Mouse (Mus musculus): ENCODE measurements around the gene Ghitm. TPM values are rescaled to one million over a fixed set of nuclear protein-coding genes. Genes with fewer than 3 reads are reported as not detected.

Ghitm gene
- polyA plus RNA-seq, 1 experiment from 2014 or later, result 220 TPM

DNA sequence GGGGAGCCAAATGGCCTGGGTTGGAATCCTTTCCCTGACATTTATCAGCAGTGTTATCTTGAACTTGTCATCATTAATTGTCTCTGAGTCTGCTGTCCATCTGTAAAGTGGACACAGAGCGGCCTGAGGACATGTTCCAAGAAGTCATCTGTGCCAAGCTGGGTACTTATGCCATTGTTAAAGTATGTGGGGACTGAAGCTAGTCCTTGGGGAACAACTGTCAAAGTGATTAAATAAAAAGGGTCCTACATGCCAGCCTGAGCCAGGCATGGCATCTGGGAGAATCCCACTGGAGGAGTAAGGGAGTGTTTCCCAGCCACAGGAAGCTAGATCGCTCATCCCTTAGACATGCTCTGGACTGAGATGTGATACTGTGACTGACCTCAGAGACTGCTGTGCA lies 24.6 kb downstream of the Ghitm start:
- Histone ChIP-seq H3K36me3 (ENCODE audit: control insufficient read depth, insufficient read depth, low read length) (no peaks in the 10 kb centered on the region), H3K4me1 (ENCODE audit: control insufficient read depth, insufficient read depth, low read length) (no peaks in the 10 kb centered on the region), H3K9me3 (ENCODE audit: control insufficient read depth, low read length) (no peaks in the 10 kb centered on the region), H3K4me2 (no peak overlapping the region), H3K4me3 (ENCODE audit: low read depth, low read length) (no peak overlapping the region), H3K9ac (ENCODE audit: low read length) (no peak overlapping the region), H3K27ac (ENCODE audit: low read depth, low read length) (no peak overlapping the region), H3K27me3 (ENCODE audit: control insufficient read depth, insufficient read depth, low read length) (no peaks in the 10 kb centered on the region)
- WGBS, result 89% methylated on average over 2 of the region's 2 CpGs
- DNase-seq (ENCODE audit: low spot score, missing footprints) (no peak), ATAC-seq (ENCODE audit: low FRiP score) (no peak)

DNA sequence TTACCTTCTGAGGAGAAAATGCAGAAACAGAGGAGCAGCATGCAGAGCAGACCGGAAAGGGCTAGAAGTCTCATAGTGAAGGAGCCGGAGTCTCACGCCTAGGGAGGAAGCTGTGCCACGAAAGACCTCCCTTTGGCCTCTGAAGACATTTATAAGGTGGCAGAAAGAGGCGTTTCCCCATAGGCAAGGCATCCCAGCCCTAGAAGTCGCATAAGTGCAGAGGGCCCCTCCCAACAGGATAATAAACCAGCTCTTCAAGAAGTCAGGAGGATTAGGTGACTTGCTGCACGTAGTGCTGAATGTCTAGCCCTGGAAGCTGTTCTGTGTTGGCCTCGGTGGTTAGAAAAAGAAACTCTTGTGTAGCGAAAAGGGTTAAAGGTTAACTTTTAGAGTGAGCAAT lies 25.1 kb downstream of the Ghitm start:
- no peak overlapping the region for H3K4me3 ChIP-seq (ENCODE audit: low read depth, low read length)
- WGBS, result 75% methylated on average over 9 of the region's 9 CpGs

DNA sequence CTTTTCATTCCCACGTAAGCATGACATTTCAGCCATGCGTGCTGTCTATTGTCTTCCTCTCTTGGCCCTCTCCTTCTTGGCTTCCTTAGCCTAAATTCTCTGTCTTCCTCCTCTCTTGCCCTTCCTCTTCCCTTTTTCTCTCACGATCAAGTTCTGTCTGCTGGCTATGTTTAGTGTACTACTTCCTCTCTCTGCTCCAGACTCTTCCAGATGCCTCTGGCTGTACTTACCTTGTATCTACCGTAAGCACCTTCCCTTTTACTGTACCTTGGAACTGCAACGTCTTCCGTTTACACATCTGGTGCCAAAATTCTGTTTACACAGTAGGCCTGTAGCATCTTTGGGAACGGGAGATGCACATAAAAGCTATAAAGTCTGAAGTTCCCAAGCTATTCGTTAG lies 25.6 kb downstream of the Ghitm start:
- no peak overlapping the region for H3K4me2 ChIP-seq
- DNase-seq (ENCODE audit: low spot score, missing footprints) (no peak), ATAC-seq (ENCODE audit: low FRiP score) (no peak)
- no peaks in the 10 kb centered on the region for H3K9me3 ChIP-seq (ENCODE audit: control insufficient read depth, low read length)
- no peaks in the 10 kb centered on the region for H3K27me3 ChIP-seq (ENCODE audit: control insufficient read depth, insufficient read depth, low read length)
- no peak overlapping the region for H3K4me3 ChIP-seq (ENCODE audit: low read depth, low read length)
- 87% methylated on average over 8 of the region's 8 CpGs for WGBS
- no peak overlapping the region for H3K27ac ChIP-seq (ENCODE audit: low read depth, low read length)
- no peaks in the 10 kb centered on the region for H3K36me3 ChIP-seq (ENCODE audit: control insufficient read depth, insufficient read depth, low read length)
- H3K9ac ChIP-seq (ENCODE audit: low read length), result no peak overlapping the region
- no peaks in the 10 kb centered on the region for H3K4me1 ChIP-seq (ENCODE audit: control insufficient read depth, insufficient read depth, low read length)

More for the DNA sequence above, 25.1 kb downstream of the Ghitm start:
- ATAC-seq (ENCODE audit: low FRiP score) (no peak), DNase-seq (ENCODE audit: low spot score, missing footprints) (no peak)
- Histone ChIP-seq H3K36me3 (ENCODE audit: control insufficient read depth, insufficient read depth, low read length) (no peaks in the 10 kb centered on the region), H3K4me1 (ENCODE audit: control insufficient read depth, insufficient read depth, low read length) (no peaks in the 10 kb centered on the region), H3K9me3 (ENCODE audit: control insufficient read depth, low read length) (no peaks in the 10 kb centered on the region), H3K27me3 (ENCODE audit: control insufficient read depth, insufficient read depth, low read length) (no peaks in the 10 kb centered on the region), H3K27ac (ENCODE audit: low read depth, low read length) (no peak overlapping the region), H3K9ac (ENCODE audit: low read length) (no peak overlapping the region), H3K4me2 (no peak overlapping the region)

DNA sequence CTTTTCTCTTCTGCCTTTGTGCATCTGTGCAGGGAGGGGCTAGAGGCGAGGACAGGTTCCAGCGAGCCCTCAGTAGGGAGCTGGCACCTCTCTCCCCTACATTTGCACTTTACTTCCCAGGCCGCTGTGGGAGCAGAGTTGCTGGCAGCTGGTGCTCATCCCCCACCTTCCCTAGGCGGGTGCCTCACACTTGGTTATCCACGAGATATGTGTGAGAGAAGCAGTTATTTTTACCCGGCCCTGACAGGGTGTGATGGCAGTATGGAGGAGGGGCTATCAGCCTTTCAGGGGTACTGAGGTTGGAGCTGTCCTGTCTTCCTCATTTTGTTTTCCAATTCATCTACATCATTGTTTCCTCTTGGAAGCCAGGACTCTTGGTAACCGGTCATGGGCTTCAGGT lies 29.2 kb downstream of the Ghitm start:
- H3K4me3 ChIP-seq (ENCODE audit: low read depth, low read length), result no peak overlapping the region
- no peak overlapping the region for H3K9ac ChIP-seq (ENCODE audit: low read length)
- no peaks in the 10 kb centered on the region for H3K27me3 ChIP-seq (ENCODE audit: control insufficient read depth, insufficient read depth, low read length)
- no peaks in the 10 kb centered on the region for H3K4me1 ChIP-seq (ENCODE audit: control insufficient read depth, insufficient read depth, low read length)
- no peak for ATAC-seq (ENCODE audit: low FRiP score)
- no peaks in the 10 kb centered on the region for H3K9me3 ChIP-seq (ENCODE audit: control insufficient read depth, low read length)
- no peak overlapping the region for H3K4me2 ChIP-seq
- H3K36me3 ChIP-seq (ENCODE audit: control insufficient read depth, insufficient read depth, low read length), result no peaks in the 10 kb centered on the region
- 36% methylated on average over 7 of the region's 7 CpGs for WGBS
- DNase-seq (ENCODE audit: low spot score, missing footprints), result no peak
- no peak overlapping the region for H3K27ac ChIP-seq (ENCODE audit: low read depth, low read length)

DNA sequence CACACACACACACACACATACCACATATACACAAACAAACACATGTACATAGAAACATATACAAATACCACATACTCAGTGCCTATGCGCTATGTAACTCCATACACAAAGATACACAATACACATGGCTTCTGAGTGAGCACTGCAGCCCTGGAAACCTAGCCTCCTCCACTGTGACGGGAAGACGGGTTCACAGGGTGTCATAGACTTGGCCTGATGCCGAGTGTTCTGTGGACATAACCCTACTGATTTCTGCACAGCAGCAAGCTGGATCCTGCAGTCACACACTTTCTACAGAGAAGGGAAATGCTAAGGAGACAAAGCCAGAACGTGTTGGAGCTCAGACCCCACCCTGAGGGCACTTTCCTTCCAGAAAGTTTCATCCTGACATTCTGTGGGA lies 30.3 kb downstream of the Ghitm start:
- no peaks in the 10 kb centered on the region; the same call in 1 of the 2 replicates for H3K27me3 ChIP-seq (ENCODE audit: control insufficient read depth, insufficient read depth, low read length)
- no peak overlapping the region for H3K27ac ChIP-seq (ENCODE audit: low read depth, low read length)
- no peak overlapping the region for H3K4me2 ChIP-seq
- no peaks in the 10 kb centered on the region for H3K9me3 ChIP-seq (ENCODE audit: control insufficient read depth, low read length)
- H3K36me3 ChIP-seq (ENCODE audit: control insufficient read depth, insufficient read depth, low read length), result no peaks in the 10 kb centered on the region
- no peak overlapping the region for H3K4me3 ChIP-seq (ENCODE audit: low read depth, low read length)
- WGBS, result 72% methylated on average over 5 of the region's 5 CpGs
- H3K9ac ChIP-seq (ENCODE audit: low read length), result no peak overlapping the region
- no peaks in the 10 kb centered on the region for H3K4me1 ChIP-seq (ENCODE audit: control insufficient read depth, insufficient read depth, low read length)
- ATAC-seq (ENCODE audit: low FRiP score) (no peak), DNase-seq (ENCODE audit: low spot score, missing footprints) (no peak)

DNA sequence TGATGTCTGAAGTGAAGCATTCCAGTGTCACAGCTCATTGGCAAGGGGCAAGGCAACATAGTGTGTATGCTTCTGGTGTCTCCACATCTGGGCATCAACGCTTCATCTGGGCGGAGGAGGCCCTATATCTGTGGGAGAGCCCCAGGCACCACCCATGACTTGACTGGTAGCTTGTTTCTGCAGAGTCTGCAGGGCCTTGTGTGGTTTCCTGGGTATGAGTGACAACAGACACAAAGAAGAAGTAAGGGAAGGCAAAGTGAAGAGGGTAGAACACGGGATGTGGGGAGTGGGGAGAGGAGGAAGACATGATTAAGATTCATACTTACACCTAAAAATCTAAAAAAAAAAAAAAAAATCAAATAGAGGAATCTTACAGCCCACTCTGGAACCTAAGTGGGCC lies 32.6 kb downstream of the Ghitm start:
- Histone ChIP-seq H3K27me3 (ENCODE audit: control insufficient read depth, insufficient read depth, low read length) (peaks cover 2% of the 10 kb centered on the region), H3K27ac (ENCODE audit: low read depth, low read length) (no peak overlapping the region), H3K9me3 (ENCODE audit: control insufficient read depth, low read length) (no peaks in the 10 kb centered on the region), H3K4me1 (ENCODE audit: control insufficient read depth, insufficient read depth, low read length) (no peaks in the 10 kb centered on the region; the same call in 1 of the 2 replicates), H3K36me3 (ENCODE audit: control insufficient read depth, insufficient read depth, low read length) (no peaks in the 10 kb centered on the region), H3K4me3 (ENCODE audit: low read depth, low read length) (no peak overlapping the region), H3K4me2 (no peak overlapping the region), H3K9ac (ENCODE audit: low read length) (no peak overlapping the region)
- WGBS, result 80% methylated on average over 3 of the region's 3 CpGs
- ATAC-seq (ENCODE audit: low FRiP score) (no peak), DNase-seq (ENCODE audit: low spot score, missing footprints) (no peak)

DNA sequence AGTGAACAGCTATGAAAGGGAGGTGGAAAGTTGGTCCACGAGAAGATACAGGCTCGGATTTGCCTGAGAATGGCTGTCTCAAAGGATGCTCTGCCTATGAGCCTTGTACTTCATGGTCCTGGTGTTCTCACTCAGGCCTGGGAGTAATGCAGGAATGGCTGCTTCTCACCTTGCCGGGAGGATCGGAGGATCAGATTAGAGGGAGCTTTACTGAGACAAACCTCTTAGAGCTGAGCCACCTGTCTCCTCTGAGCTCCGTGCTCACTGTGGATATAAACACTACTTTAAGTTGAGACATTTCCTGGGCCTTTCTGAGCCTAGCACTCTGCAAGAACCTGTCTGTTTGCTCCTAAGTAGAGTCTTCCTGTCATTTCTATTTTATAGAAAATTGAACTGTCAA lies 33.5 kb downstream of the Ghitm start:
- DNase-seq (ENCODE audit: low spot score, missing footprints) (no peak), ATAC-seq (ENCODE audit: low FRiP score) (no peak)
- H3K4me3 ChIP-seq (ENCODE audit: low read depth, low read length), result no peak overlapping the region
- H3K27me3 ChIP-seq (ENCODE audit: control insufficient read depth, insufficient read depth, low read length), result peaks cover 5% of the 10 kb centered on the region
- H3K36me3 ChIP-seq (ENCODE audit: control insufficient read depth, insufficient read depth, low read length), result no peaks in the 10 kb centered on the region
- 81% methylated on average over 5 of the region's 5 CpGs for WGBS
- no peaks in the 10 kb centered on the region for H3K9me3 ChIP-seq (ENCODE audit: control insufficient read depth, low read length)
- no peak overlapping the region for H3K27ac ChIP-seq (ENCODE audit: low read depth, low read length)
- H3K9ac ChIP-seq (ENCODE audit: low read length), result no peak overlapping the region
- no peak overlapping the region for H3K4me2 ChIP-seq
- no peaks in the 10 kb centered on the region; the same call in 1 of the 2 replicates for H3K4me1 ChIP-seq (ENCODE audit: control insufficient read depth, insufficient read depth, low read length)

DNA sequence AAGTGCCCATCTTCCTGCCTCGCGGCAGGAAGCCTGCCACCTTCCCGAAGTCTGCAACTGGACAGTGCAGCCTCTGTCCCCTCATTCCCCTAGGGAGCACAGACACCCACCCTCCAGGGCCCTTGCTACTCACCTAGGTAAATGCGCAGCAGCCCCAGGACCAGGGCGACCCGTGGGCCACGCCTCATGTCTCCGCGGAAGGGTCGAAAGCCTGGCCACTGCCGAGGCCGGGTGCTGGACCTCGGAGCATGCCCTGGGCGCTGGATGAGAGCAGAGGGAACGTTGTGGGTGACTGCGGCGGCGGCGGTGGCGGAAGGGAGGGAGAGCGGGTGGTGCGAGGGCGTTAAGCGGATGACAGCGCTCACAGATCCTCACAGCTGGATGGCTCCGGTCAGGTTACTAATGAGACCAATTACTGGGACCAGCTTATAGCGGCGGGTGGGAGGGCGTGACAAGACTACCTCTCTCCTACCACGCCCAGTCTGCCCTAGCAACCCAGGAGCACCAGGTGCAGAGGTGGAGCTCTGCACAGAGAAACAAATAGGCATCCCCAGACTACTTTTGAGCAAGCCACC lies 37.0 kb downstream of the Ghitm start, which contains the start of gene Cdhr1:
Gene Cdhr1, minus strand, starts transcription at position 392 of the 575 bp plus-strand sequence.
- WGBS, result 1% methylated on average over 27 of the region's 30 CpGs
- H3K4me1 ChIP-seq (ENCODE audit: control insufficient read depth, insufficient read depth, low read length), result no peaks in the 10 kb centered on the region; the same call in 1 of the 2 replicates
- no peaks in the 10 kb centered on the region for H3K9me3 ChIP-seq (ENCODE audit: control insufficient read depth, low read length)
- peak within 1 kb of the TSS; percentile 53 for H3K4me2 ChIP-seq
- DNase-seq (ENCODE audit: low spot score, missing footprints) (peak; percentile 90), ATAC-seq (ENCODE audit: low FRiP score) (peak; percentile 86)
- peak within 1 kb of the TSS; percentile 24; the same call in 1 of the 2 replicates for H3K9ac ChIP-seq (ENCODE audit: low read length)
- peak within 1 kb of the TSS; percentile 21 for H3K4me3 ChIP-seq (ENCODE audit: low read depth, low read length)
- peaks cover 5% of the 10 kb centered on the region for H3K27me3 ChIP-seq (ENCODE audit: control insufficient read depth, insufficient read depth, low read length)
- H3K36me3 ChIP-seq (ENCODE audit: control insufficient read depth, insufficient read depth, low read length), result no peaks in the 10 kb centered on the region
- no peak within 1 kb of the TSS for H3K27ac ChIP-seq (ENCODE audit: low read depth, low read length)

DNA sequence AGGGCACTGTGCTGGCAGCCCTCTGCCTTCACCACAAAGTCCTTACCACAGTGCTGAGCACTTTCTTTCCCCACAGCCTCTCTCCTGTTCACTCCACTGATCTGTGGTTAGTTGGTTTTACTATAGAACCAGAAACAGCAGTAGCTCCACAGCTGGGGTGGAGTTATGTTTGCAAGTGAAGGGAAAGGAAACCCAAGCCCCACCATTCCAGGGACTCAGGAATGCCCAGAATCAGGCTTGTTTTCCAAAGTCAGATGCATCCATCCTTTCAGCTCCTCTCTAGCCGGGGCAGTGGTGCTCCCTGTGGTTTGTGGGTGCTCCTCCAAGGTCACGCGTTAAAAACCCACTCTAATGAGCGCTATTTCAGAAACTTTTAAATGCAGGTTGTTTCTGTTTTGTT lies 39.5 kb downstream of the Ghitm start:
- no peak overlapping the region for H3K4me3 ChIP-seq (ENCODE audit: low read depth, low read length)
- no peaks in the 10 kb centered on the region; the same call in 1 of the 2 replicates for H3K4me1 ChIP-seq (ENCODE audit: control insufficient read depth, insufficient read depth, low read length)
- H3K9ac ChIP-seq (ENCODE audit: low read length), result no peak overlapping the region
- no peak for ATAC-seq (ENCODE audit: low FRiP score)
- no peaks in the 10 kb centered on the region for H3K9me3 ChIP-seq (ENCODE audit: control insufficient read depth, low read length)
- no peak overlapping the region for H3K4me2 ChIP-seq
- no peak for DNase-seq (ENCODE audit: low spot score, missing footprints)
- 81% methylated on average over 4 of the region's 4 CpGs for WGBS
- H3K27ac ChIP-seq (ENCODE audit: low read depth, low read length), result no peak overlapping the region
- peaks cover 5% of the 10 kb centered on the region for H3K27me3 ChIP-seq (ENCODE audit: control insufficient read depth, insufficient read depth, low read length)
- no peaks in the 10 kb centered on the region for H3K36me3 ChIP-seq (ENCODE audit: control insufficient read depth, insufficient read depth, low read length)

All from midbrain, embryonic 11.5 days (tissue).